Mouse (Mus musculus): ENCODE results near the gene Nsd1. TPM values are rescaled to one million over a fixed set of nuclear protein-coding genes. Genes with fewer than 3 reads are reported as not detected.
A peak's percentile ranks its signal among the peaks of the same experiment; 100 is the strongest.

Gene Nsd1
- polyA plus RNA-seq, 1 experiment, result 9.5 TPM

DNA sequence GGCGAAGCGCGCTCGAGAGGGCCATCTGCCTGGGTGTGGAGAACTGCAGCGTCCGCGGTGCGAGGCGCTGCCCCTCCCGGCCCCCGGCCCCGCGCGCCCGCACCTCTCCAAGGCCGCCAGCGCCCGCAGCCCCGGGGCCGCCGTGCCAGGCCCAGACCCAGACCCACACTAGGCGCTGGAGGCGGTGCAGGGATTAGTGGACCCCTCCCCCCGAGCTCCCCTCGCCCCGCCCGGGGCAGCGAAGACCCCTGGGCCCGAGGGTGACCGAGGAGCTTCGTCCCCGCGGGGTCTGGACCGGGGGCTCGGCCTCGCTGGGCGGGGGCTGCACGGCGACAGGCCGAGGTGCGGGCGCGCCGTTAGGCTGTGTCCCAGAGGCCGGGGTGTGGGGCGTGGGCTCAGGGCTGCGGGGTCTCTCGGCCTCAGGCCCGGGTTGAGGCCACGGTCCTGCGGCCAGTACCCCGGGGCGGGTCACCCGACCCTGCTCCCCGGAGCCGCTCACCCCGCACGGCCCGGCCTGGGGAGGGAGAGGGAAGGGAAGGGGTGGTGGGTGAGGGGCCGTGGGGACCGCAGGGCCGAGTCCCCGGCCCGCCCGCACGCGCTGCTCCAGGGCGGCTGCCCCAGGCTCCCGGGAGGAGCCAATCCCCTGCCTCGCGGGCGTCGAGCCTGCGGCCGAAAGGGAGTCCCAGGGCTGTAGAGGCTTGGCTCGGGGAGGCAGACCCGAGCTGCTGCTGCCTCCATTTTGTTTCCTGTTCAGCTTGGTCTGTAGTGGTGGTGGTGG, 800 bp downstream of the Nsd1 start:
- H3K27ac ChIP-seq (ENCODE audit: control insufficient read depth, insufficient read depth, low read depth, low read length), result peak overlapping the region; percentile 90
- H3K4me3 ChIP-seq (ENCODE audit: control insufficient read depth, low read depth, low read length), result peak overlapping the region; percentile 83
- H3K36me3 ChIP-seq (ENCODE audit: control insufficient read depth, insufficient read depth, low read length), result peaks cover 1% of the 10 kb centered on the region
- H3K27me3 ChIP-seq (ENCODE audit: control insufficient read depth, insufficient read depth, low read length), result no peaks in the 10 kb centered on the region
- H3K4me1 ChIP-seq (ENCODE audit: control insufficient read depth, insufficient read depth, low read length), result peaks cover 10% of the 10 kb centered on the region
- no peak; the same call in 1 of the 2 replicates for TF ChIP-seq POLR2A (IDR thresholded peaks at IDR 0.05; ENCODE audit: control insufficient read depth, low read depth, low read length)
- no peak for TF ChIP-seq CTCF (IDR thresholded peaks at IDR 0.05; ENCODE audit: control insufficient read depth, insufficient read depth, insufficient replicate concordance, low read depth, low read length)

DNA sequence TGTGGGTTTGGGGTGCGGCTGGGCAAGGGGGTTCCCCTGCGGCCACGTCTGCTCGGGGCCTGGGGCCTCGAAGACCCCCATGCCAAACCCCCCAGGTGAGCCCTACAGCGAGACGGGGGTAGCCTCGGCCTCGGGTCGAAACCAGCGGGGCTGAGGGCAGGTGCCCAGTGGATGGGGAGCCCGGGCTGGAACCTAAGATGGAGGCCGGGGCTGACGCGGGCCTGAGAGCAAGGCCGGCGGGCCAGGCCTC, 1.3 kb downstream of the Nsd1 start:
- peaks cover 3% of the 10 kb centered on the region for H3K36me3 ChIP-seq (ENCODE audit: control insufficient read depth, insufficient read depth, low read length)
- H3K4me1 ChIP-seq (ENCODE audit: control insufficient read depth, insufficient read depth, low read length), result peaks cover 10% of the 10 kb centered on the region
- H3K4me3 ChIP-seq (ENCODE audit: control insufficient read depth, low read depth, low read length), result peak overlapping the region; percentile 83
- peak overlapping the region; percentile 90 for H3K27ac ChIP-seq (ENCODE audit: control insufficient read depth, insufficient read depth, low read depth, low read length)
- no peaks in the 10 kb centered on the region for H3K27me3 ChIP-seq (ENCODE audit: control insufficient read depth, insufficient read depth, low read length)
- TF ChIP-seq POLR2A (IDR thresholded peaks at IDR 0.05; ENCODE audit: control insufficient read depth, low read depth, low read length) (no peak), CTCF (IDR thresholded peaks at IDR 0.05; ENCODE audit: control insufficient read depth, insufficient read depth, insufficient replicate concordance, low read depth, low read length) (no peak)

DNA sequence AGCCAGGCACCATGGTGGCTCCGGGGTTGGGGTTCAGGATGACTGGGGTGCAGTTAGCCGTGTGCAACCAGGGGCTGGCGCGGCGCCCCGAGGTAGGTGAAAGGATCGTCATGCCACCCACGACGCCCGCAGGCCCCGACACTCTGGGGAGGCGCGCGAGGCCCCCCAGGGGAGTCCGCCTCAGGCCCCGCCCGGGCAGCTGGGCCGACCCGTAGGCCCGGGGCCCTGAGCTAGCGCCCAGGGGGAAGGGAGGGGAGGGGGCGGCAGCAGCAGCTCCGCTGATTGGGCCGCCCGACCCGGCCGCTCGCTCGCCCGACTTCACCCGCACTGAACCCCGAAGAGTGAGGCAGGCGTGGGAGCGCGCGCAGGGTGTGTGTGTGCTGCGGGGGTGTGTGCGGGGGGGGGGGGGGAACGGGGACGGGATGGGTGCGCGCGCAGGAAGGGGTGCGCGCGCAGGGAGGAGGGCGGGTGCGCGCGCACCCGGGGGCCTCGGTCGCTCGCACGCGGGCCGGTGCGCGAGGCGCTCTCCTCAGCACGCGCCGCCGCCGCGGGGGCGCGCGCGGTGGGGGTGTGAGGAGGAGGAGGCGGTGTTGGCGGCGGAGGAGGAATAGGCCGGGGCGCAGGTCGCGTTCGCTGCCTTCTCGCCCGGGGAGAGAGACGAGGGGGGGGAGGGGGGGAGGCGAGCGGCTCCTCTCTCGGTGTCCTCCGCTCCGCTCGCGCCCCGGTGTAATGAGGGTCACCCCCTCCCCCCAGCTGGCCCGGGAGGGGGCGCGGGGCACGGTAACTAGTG, 1.8 kb downstream of the Nsd1 start:
- TF ChIP-seq POLR2A (IDR thresholded peaks at IDR 0.05; ENCODE audit: control insufficient read depth, low read depth, low read length) (peak; percentile 74), CTCF (IDR thresholded peaks at IDR 0.05; ENCODE audit: control insufficient read depth, insufficient read depth, insufficient replicate concordance, low read depth, low read length) (no peak)
- Histone ChIP-seq H3K4me3 (ENCODE audit: control insufficient read depth, low read depth, low read length) (peak overlapping the region; percentile 87), H3K27me3 (ENCODE audit: control insufficient read depth, insufficient read depth, low read length) (no peaks in the 10 kb centered on the region), H3K27ac (ENCODE audit: control insufficient read depth, insufficient read depth, low read depth, low read length) (peak overlapping the region; percentile 90), H3K4me1 (ENCODE audit: control insufficient read depth, insufficient read depth, low read length) (peaks cover 10% of the 10 kb centered on the region), H3K36me3 (ENCODE audit: control insufficient read depth, insufficient read depth, low read length) (peaks cover 3% of the 10 kb centered on the region)

DNA sequence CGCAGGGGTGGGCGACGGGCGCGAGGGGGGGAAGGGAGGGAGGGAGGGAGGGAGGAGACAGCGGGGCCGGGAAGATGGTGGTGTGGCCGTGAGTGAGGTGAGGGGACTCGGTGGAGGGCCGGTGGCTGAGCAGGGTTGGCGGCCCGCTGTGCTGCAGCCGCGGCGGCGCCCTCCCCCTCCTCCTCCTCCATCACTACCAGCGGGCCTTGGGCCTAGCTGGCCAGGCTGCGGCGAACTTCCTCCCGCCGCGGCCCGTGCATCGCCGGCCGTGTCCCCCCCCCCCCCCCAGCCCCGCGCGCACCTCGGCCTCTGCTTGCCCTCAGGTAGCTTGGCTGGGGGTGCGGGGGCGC, 2.4 kb downstream of the Nsd1 start:
- TF ChIP-seq CTCF (IDR thresholded peaks at IDR 0.05; ENCODE audit: control insufficient read depth, insufficient read depth, insufficient replicate concordance, low read depth, low read length) (no peak), POLR2A (IDR thresholded peaks at IDR 0.05; ENCODE audit: control insufficient read depth, low read depth, low read length) (no peak; the same call in 1 of the 2 replicates)
- Histone ChIP-seq H3K4me3 (ENCODE audit: control insufficient read depth, low read depth, low read length) (peak overlapping the region; percentile 87), H3K27ac (ENCODE audit: control insufficient read depth, insufficient read depth, low read depth, low read length) (peak overlapping the region; percentile 91), H3K36me3 (ENCODE audit: control insufficient read depth, insufficient read depth, low read length) (peaks cover 3% of the 10 kb centered on the region), H3K27me3 (ENCODE audit: control insufficient read depth, insufficient read depth, low read length) (no peaks in the 10 kb centered on the region), H3K4me1 (ENCODE audit: control insufficient read depth, insufficient read depth, low read length) (peaks cover 10% of the 10 kb centered on the region)

DNA sequence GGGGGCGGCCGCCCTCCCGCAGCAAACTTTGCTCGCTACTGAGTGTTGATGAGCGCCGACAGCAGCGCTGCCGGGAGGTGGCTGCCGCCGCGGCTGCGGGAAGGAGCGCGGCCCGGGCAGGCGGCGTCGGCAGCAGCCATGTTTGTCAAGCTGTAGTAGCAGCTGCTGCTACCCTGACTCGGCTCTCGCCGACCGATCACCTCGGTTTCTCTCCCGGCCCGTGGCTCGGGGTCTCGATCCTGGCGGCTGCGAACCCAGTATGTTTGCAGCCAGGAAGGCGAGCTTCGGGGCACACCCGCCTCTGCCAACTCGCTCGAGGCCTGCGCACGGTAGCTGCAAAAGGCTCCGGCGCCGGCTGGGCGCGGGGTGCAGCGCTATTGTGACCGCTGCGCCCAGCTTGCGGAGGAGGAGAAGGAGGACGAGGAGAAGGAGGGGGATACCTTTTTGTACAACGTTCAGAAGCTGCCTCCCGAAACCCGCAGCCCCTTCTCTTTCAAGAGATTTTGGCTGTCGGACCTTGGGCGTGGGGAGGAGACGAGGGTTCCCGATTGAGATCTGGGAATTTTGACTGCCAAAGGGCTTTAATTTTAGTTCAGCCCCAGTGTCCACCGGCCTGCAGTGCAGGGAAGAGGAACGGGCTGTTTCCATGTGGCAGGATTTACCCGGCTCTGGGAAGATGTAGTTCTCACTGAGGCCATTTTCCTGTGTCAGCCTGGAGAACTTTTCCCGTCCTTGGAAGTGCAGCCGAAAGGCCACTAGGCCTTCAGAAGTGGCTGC, 3.0 kb downstream of the Nsd1 start:
- TF ChIP-seq POLR2A (IDR thresholded peaks at IDR 0.05; ENCODE audit: control insufficient read depth, low read depth, low read length) (no peak), CTCF (IDR thresholded peaks at IDR 0.05; ENCODE audit: control insufficient read depth, insufficient read depth, insufficient replicate concordance, low read depth, low read length) (no peak)
- H3K27ac ChIP-seq (ENCODE audit: control insufficient read depth, insufficient read depth, low read depth, low read length), result peak overlapping the region; percentile 91
- H3K27me3 ChIP-seq (ENCODE audit: control insufficient read depth, insufficient read depth, low read length), result no peaks in the 10 kb centered on the region
- H3K4me3 ChIP-seq (ENCODE audit: control insufficient read depth, low read depth, low read length), result peak overlapping the region; percentile 87
- H3K36me3 ChIP-seq (ENCODE audit: control insufficient read depth, insufficient read depth, low read length), result peaks cover 3% of the 10 kb centered on the region
- peaks cover 10% of the 10 kb centered on the region for H3K4me1 ChIP-seq (ENCODE audit: control insufficient read depth, insufficient read depth, low read length)

DNA sequence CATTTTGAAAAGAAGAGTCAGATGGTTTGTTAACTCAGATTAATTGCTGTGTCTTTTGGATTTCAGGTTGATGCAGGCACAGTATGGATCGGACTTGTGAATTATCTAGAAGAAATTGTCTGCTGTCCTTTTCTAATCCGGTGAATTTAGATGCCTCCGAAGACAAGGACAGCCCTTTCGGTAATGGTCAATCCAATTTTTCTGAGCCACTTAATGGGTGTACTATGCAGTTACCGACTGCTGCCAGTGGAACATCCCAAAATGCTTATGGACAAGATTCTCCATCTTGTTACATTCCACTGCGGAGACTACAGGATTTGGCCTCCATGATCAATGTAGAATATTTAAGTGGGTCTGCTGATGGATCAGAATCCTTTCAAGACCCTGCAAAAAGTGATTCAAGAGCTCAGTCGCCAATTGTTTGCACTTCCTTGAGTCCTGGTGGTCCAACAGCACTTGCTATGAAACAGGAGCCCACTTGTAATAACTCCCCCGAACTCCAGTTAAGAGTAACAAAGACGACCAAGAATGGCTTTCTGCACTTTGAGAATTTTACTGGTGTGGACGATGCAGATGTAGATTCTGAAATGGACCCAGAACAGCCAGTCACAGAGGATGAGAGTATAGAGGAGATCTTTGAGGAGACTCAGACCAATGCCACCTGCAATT, 3.7 kb downstream of the Nsd1 start:
- H3K4me1 ChIP-seq (ENCODE audit: control insufficient read depth, insufficient read depth, low read length), result peaks cover 10% of the 10 kb centered on the region

More for the DNA sequence above, 3.7 kb downstream of the Nsd1 start:
- H3K27me3 ChIP-seq (ENCODE audit: control insufficient read depth, insufficient read depth, low read length), result no peaks in the 10 kb centered on the region
- peak overlapping the region; percentile 91 for H3K27ac ChIP-seq (ENCODE audit: control insufficient read depth, insufficient read depth, low read depth, low read length)
- peaks cover 3% of the 10 kb centered on the region for H3K36me3 ChIP-seq (ENCODE audit: control insufficient read depth, insufficient read depth, low read length)
- TF ChIP-seq CTCF (IDR thresholded peaks at IDR 0.05; ENCODE audit: control insufficient read depth, insufficient read depth, insufficient replicate concordance, low read depth, low read length), result no peak
- TF ChIP-seq POLR2A (IDR thresholded peaks at IDR 0.05; ENCODE audit: control insufficient read depth, low read depth, low read length), result no peak
- H3K4me3 ChIP-seq (ENCODE audit: control insufficient read depth, low read depth, low read length), result peak overlapping the region; percentile 87
